Mouse (Mus musculus) thymus, adult 18-20 months (tissue): Measurements from ENCODE around the gene Siah2.

Experiments
- DNase-seq, 2 experiments: peaks; one replicate each; pipeline ENCODE4 v3.0.0; 2022; ENCODE audit warnings: mixed read lengths in 2 of 2

Gene Siah2

GRCm38 (mm10) chr3:58691997-58692721, at the start of gene Siah2:
Gene Siah2, minus strand, starts transcription at chr3:58692400.
- DNase-seq = peak; percentile 86

GRCm38 (mm10) chr3:58739536-58739935, 47.3 kb upstream of the Siah2 start:
- no peak for DNase-seq

GRCm38 (mm10) chr3:58738346-58739089, 46.3 kb upstream of the Siah2 start:
- DNase-seq = no peak

- DNase-seq = no peak
These were observed 39.3 kb upstream of the Siah2 start for GRCm38 (mm10) chr3:58731520-58731919.

GRCm38 (mm10) chr3:58730580-58730979, 38.4 kb upstream of the Siah2 start:
- no peak for DNase-seq

DNA sequence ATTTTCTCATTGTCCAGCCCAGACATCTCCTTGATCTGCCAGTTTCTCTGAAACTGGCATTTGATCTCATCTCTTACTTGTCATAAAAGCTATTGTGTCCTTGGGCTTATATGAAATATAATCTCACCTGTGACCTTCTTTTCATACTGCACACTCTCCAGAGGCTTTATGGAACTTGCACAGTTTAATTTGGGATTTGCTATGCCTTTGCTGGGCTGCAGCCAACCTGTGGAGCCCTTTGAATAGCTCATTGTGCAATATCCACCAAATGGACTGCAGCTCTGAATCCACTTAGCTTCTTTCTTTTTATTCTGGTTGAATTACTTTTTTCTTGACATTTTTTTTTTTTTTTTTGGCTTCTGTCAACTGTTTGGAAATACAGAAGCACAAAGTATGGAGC, 37.3 kb upstream of the Siah2 start:
- no peak for DNase-seq

- no peak for DNase-seq
These were observed 35.4 kb upstream of the Siah2 start for GRCm38 (mm10) chr3:58727601-58728000.

DNA sequence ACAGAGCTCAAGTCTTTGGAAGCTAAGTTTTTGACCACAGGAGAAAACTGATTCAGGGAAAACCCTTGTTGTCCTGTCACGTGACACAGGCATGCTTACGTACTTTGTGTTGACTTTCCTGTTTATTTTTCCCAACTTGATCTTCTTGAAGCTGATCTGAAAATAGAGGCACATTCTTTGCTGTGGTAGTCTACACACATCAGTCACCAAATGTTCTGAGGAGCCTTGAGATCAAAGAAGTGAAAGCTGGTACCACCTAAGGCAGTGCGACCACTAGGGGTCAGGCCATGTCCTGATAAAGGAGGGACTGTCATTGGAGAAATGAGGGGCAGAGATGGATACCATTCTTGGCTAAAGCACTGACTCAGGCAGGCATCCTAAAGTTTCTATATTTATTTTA, 34.8 kb upstream of the Siah2 start:
- no peak for DNase-seq

DNA sequence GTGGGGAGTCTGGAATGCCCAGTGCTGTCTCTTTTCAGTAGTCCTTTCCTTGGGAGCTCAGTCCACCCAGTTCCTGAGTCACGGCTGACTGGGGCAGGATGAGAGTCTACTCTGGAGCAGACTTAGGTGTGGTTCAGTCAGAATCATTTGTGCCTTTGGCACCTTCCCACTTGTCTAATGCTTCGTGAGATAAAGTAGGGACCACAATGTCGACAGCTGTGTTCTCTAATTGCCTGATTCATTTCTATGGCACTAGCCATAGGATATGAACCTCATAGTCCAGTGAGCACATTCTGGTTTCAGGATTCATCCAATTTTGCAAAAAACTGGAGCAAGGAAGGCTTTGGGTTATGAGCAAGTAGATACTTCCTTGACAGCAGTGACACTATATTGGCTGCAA, 34.2 kb upstream of the Siah2 start:
- no peak for DNase-seq

DNA sequence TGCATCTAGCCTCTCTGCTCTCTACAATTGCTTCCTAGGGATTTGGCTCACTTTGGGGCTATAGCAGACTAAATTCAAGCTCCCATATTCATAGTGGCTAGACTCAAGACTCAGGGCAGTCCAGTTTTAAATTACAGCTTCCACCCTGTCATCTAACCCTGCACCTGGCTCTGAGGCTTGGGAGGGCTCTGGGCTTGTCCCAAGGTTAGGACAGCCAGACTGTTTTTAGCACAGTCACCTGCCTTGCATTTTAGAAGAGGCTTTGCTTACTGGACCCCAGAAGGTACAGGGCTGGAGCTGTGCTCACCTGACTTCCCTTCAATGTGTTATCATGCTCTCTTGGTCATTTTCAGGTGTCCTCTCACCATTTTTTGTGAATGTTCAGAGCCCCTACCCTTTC, 32.6 kb upstream of the Siah2 start:
- no peak for DNase-seq

GRCm38 (mm10) chr3:58723656-58724055, 31.5 kb upstream of the Siah2 start:
- no peak for DNase-seq

DNA sequence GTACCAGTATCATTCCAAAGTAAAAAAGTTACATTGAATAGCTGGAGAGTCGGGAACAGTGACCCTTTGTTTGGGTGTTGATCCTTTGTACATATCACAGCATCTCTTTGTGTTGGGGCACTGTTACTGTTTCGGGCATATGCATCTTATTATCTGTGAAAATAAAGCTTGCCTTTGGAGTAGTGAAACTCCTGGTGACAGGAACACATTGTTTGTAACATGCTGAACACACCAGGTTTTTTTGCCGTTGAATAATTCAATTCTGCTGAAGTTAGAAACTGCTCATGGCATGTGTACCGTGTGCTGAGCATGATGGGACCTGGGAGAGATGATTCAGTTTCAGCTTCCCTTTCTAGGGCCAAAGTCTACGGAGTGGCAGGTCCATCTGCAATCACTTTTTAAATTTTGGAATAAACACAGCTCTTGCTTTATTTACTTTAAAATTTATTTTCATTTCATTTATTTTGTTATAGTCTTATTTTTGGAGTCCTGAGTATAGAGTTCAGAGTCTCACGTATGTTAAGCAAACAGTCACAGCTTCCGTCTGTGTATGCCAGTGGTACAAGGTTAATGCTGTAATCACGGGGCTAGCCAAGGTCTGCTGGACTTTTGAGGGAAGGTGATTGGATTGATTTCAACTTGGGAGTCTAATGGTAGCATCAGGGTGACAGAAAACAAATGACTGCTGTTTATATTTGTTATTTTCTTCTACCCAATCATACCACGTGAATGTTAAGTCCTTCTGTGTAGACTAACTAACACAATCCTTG, 27.4 kb upstream of the Siah2 start:
- DNase-seq = no peak

DNA sequence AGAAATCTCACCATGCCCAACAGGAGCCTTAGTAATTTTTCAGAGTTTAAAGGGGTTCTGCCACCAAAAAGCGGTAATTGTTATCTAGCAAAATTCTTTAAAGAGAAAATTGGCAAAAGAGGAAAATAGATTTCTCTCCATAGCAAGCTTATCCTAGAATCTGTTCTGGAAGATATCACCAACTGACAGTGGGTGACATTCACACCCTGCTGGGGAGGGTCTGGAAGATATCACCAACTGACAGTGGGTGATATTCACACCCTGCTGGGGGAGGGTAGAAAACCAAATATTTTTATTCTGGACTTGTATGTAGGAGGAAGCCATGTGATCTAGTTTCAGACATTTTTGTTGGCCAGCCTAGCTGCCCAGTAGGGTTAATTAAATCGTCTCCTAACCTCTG, 24.5 kb upstream of the Siah2 start:
- no peak for DNase-seq

- no peak for DNase-seq
These were observed 22.6 kb upstream of the Siah2 start for GRCm38 (mm10) chr3:58714767-58715166.

- no peak for DNase-seq
These were observed 21.8 kb upstream of the Siah2 start for GRCm38 (mm10) chr3:58714034-58714433.

- no peak for DNase-seq
These were observed 21.0 kb upstream of the Siah2 start for GRCm38 (mm10) chr3:58713191-58713590.

DNA sequence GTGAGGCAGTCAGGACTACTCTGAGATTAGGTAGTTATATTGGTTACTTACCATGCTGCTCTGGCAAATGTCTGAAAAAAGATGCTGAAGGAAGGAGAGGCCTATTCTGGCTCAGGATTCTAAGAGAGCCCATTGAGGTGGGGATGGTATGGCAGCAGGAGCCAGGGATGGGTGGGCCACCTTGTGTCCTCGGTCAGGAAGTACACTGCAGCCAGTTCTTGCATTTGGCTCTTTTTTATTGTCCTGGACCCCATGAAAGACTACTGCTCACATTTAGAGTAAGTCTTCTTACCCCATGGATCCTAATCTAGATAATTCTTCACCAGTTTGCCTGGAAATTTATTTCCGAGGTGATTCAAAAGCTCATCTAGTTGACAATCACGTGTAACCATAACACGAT, 12.3 kb upstream of the Siah2 start:
- DNase-seq = no peak

GRCm38 (mm10) chr3:58703748-58704147, 11.5 kb upstream of the Siah2 start:
- DNase-seq = no peak

DNA sequence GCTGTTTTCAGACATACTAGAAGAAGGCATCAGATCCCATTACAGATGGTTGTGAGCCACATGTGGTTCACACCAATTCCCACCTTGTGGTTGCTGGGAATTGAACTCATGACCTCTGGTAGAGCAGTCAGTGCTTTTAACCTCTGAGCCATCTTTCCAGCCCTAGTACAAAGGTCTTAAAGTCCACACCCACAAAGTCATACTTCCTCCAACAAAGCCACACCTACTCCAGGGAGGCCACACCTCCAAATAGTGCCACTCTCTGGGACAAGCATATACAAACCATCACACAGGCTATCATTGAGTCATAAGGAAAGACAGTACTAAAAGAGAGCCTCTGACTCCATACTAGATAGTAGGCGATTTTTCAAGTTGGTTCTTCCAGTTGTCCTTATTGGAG, 10.1 kb upstream of the Siah2 start:
- no peak for DNase-seq

DNA sequence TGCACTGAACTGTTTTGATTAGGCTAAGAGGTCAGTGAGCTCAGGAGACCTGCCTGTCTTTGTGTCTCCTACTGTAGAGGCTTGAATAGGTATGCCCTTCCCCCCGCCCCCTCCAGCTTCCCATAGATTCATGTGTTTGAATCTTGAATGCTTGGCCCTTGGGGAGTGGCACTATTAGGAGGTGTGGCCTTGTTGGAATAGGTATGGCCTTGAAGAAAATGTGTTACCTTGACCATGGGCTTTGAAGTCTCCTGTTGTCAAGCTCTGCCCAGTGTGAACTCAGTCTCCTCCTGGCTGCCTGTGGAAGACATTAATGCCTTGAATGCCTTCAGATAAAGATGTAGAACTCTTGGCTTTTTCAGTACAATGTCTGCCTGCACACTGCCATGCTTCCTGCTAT, 9.2 kb upstream of the Siah2 start:
- no peak for DNase-seq

DNA sequence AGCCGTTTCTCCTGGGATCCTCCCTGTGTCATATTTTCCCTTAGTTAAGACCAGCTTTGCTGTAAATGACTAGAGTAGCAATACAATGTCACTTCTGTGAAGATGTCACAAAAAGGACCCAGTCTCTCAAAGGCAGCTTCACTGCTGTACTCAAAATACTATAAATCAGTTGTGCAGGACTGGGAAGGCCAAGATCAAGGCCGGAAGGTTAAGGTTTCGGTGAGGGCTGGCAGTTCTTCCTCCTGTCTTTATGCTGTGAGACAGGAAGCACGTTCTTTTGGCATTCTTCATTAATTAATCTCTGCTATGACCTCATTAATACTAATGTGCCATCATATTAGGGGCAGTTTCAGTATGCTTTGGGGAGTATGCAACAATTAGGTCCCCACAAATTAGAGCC, 5.7 kb upstream of the Siah2 start:
- DNase-seq = no peak

DNA sequence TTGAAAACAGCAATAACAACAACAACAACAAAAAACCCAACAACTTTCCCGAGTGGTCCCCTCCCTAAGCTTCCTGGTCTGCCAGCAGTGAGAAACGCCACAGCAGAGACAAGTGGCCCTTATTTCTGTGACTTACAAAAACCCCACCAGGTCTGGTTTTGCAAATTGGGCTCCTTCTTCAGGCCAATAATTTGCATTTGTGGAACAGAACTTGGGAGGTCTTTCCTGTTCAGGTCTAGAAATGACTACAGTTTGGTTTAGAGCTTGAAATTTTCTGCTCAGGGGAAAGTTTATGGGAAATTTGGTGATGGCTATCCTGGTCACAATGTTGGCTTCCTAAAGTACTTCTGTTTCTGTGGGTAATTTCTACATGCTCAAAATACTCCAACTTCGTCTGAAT, 4.6 kb upstream of the Siah2 start:
- DNase-seq = no peak

- DNase-seq = no peak
These were observed 3.3 kb upstream of the Siah2 start for GRCm38 (mm10) chr3:58695507-58695906.

DNA sequence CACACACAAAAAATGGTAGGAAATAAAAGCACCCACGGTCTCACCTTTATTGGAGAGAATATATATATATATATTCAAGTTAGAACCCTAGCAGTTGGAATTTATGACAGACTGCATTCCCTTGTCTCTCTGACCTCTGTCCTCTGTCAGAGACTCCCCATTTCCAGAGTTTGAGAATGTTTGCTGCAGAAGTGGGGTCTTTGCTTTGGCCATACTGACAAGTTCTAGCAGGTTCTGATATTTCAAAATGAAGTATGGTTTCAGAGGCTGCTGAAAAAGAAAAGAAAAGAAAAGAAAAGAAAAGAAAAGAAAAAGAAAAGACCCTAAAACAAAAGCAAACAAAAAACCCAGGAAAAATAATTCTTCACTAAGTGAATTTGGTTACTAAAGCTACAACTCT, 2.8 kb upstream of the Siah2 start:
- no peak for DNase-seq
